Mouse (Mus musculus) cerebellum, adult 2 months (tissue): ENCODE measurements around the gene Gm1527.

Source experiments
- CTCF ChIP-seq: fragments of 200-500 bp; IDR thresholded peaks from 2 replicates; pipeline ENCODE4 v1.5.1; 2011; ENCODE audit warnings: low read depth, mild to moderate bottlenecking, control low read depth, low read length, moderate library complexity, borderline replicate concordance; ENCODE audit not compliant: insufficient read depth
- POLR2A ChIP-seq: fragments of 200-500 bp; IDR thresholded peaks from 2 replicates; pipeline ENCODE4 v1.6.1; 2011; ENCODE audit warnings: low read length, control low read depth, borderline replicate concordance; ENCODE audit not compliant: insufficient read depth

DNA sequence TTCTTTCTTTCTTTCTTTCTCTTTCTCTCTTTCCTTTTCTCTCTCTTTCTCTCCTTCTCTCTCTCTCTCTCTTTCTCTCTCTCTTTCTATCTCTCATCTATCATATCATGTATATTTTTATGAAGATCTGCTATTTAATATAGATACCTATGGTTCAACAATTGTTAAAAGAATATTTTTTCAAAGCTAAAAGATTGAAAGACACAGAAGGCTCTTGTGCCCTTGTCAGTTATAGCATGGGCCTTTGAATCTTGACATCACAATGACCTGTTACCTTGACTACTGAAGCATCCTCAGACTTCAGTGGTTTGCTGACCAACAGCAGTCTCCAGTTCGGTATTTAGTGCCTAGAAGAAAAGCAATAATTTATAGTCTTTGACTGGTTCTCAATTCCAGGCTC lies at the start of gene Gm1527:
- TF ChIP-seq CTCF: no peak
- TF ChIP-seq POLR2A: no peak
